Mouse (Mus musculus): ENCODE data around the gene 4930562C15Rik. TPM values are rescaled to one million over a fixed set of nuclear protein-coding genes. Genes with fewer than 3 reads are reported as not detected.

The 4930562C15Rik gene
- polyA plus RNA-seq (2012; rRNA removed), result 0.01 TPM in 1 of 2 replicates, not detected in the other

DNA sequence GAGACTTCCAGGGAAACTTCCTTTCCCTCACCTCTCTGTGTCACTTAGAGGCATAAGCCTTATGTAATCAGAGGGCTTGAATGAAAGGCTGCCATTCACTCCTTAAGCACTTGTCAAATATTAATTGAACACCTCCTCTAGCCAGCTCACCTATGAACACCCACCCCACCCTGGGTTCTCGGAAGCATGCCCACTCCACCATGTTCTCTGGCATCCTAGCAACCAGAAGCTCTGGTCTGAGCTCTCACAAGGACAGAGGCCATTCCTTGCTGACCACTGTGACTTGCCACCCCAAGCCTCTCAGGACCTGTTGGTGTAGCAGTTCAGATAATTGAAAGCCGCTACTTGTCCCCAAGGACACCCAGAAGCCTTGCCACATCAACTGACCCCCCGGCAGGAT, at the start of gene 4930562C15Rik:
4930562C15Rik (plus strand) TSS at position 226 of the 400 bp plus-strand sequence.

DNA sequence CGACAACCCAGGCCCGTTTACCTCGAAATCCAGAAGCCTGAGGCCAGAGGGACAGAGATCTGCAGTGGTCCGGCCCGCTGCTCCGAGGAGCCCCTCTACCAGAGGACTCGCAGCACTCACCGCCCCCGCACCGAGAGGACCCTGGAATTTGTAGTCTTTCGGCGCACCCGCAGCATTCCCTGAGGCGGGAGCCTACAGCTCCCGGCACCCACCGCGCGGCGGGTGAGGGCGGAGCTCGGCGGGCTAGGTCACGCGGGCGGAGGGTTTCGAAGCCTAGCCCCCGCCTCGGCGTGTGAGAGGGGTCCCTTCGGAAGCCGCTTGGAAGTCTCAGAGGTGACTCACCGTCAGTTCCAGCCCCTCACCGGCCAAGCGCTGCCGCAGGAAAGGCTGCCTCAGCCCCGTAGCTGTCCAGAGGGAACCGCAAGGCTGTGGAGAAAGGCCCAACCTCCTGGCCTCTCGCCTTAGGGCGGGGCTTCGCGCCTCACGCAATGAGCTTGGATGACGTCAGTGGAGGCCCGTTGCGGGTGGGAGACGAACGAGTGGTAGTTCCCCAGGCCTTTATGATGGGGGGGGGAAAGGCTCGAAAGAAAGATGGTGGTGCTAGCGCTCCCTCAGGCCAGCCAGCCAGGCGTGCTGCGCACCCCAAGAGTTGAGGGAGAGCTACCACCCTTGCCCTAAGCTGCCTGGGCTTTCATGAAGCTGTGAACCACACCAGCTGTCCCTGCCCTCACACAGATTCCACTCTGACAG, 45.2 kb upstream of the 4930562C15Rik start, which contains the start of gene Cdip1:
Cdip1 (minus strand) TSS at position 483 of the 750 bp plus-strand sequence.

GRCm38 (mm10) chr16:4880136-4880825, 45.1 kb downstream of the 4930562C15Rik start, which contains the start of gene Ubald1:
Gene Ubald1, minus strand, starts transcription at chr16:4880315.

GRCm38 (mm10) chr16:4885760-4886689, 50.8 kb downstream of the 4930562C15Rik start, which contains the start of gene Mgrn1:
Gene Mgrn1, plus strand, starts transcription at chr16:4886249.

Other genes starting within 250 kb of the 4930562C15Rik start
- 44.0 and 46.0 TPM in 2 replicates for gene Glis2, start 240.7 kb upstream of the 4930562C15Rik start, polyA plus RNA-seq (2012; rRNA removed)
- 123 and 132 TPM in 2 replicates for gene Pam16, start 210.4 kb upstream of the 4930562C15Rik start, polyA plus RNA-seq (2012; rRNA removed)
- 8.3 and 20.3 TPM in 2 replicates for gene Vasn, start 195.5 kb upstream of the 4930562C15Rik start, polyA plus RNA-seq (2012; rRNA removed)
- gene Dnaja3, start 195.4 kb upstream of the 4930562C15Rik start, polyA plus RNA-seq (2012; rRNA removed), result 26.8 and 28.4 TPM in 2 replicates
- 63.0 and 68.3 TPM in 2 replicates for gene Coro7, start 155.6 kb upstream of the 4930562C15Rik start, polyA plus RNA-seq (2012; rRNA removed)
- 90.5 and 100.0 TPM in 2 replicates for gene Nmral1, start 116.1 kb upstream of the 4930562C15Rik start, polyA plus RNA-seq (2012; rRNA removed)
- gene Hmox2, start 109.1 kb upstream of the 4930562C15Rik start, polyA plus RNA-seq (2012; rRNA removed), result 60.4 and 61.9 TPM in 2 replicates
- 88.7 and 89.2 TPM in 2 replicates for gene Cdip1, start 45.1 kb upstream of the 4930562C15Rik start, polyA plus RNA-seq (2012; rRNA removed)
- gene Ubald1, start 44.9 kb downstream of the 4930562C15Rik start, polyA plus RNA-seq (2012; rRNA removed), result 34.0 and 37.0 TPM in 2 replicates
- gene Mgrn1, start 50.8 kb downstream of the 4930562C15Rik start, polyA plus RNA-seq (2012; rRNA removed), result 118 and 123 TPM in 2 replicates
- 101 and 106 TPM in 2 replicates for gene Nudt16l1, start 103.3 kb downstream of the 4930562C15Rik start, polyA plus RNA-seq (2012; rRNA removed)
- 116 and 119 TPM in 2 replicates for gene Anks3, start 128.8 kb downstream of the 4930562C15Rik start, polyA plus RNA-seq (2012; rRNA removed)
- not detected in 2 replicates for gene Sept12, start 162.4 kb downstream of the 4930562C15Rik start, polyA plus RNA-seq (2012; rRNA removed)
- gene Smim22, start 171.9 kb downstream of the 4930562C15Rik start, polyA plus RNA-seq (2012; rRNA removed), result 0.87 and 2.6 TPM in 2 replicates
- gene Rogdi, start 178.1 kb downstream of the 4930562C15Rik start, polyA plus RNA-seq (2012; rRNA removed), result 133 and 146 TPM in 2 replicates
- gene Glyr1, start 214.4 kb downstream of the 4930562C15Rik start, polyA plus RNA-seq (2012; rRNA removed), result 155 and 173 TPM in 2 replicates
- 29.5 and 30.5 TPM in 2 replicates for gene Ubn1, start 214.6 kb downstream of the 4930562C15Rik start, polyA plus RNA-seq (2012; rRNA removed)

Measured in central nervous system, embryonic 14 days (tissue).